Mouse (Mus musculus): Measurements from ENCODE around the gene Vmn1r227. TPM values are rescaled to one million over a fixed set of nuclear protein-coding genes. Genes with fewer than 3 reads are reported as not detected.

Gene Vmn1r227
- not detected in 2 replicates for polyA plus RNA-seq (2021; fragmentation: Nextera tagmentation)
- long read RNA-seq, experiment 1 = 0 reads
- long read RNA-seq, experiment 2 = 0 reads

GRCm38 (mm10) chr17:20729543-20729942 is at the start of gene Vmn1r227:
Gene Vmn1r227 (plus strand): TSS chr17:20729843.

GRCm38 (mm10) chr17:20682543-20682942 is 47.1 kb upstream of the Vmn1r227 start, which contains the start of gene Vmn1r226:
Gene Vmn1r226 (plus strand): TSS chr17:20682843.

GRCm38 (mm10) chr17:20786057-20786456 is 56.4 kb downstream of the Vmn1r227 start, which contains the start of gene Vmn1r228:
Gene Vmn1r228 (minus strand): TSS chr17:20786157.

Other genes starting within 250 kb of the Vmn1r227 start
- gene Vmn2r108, start 248.5 kb upstream of the Vmn1r227 start, polyA plus RNA-seq (2021; fragmentation: Nextera tagmentation) = not detected in 2 replicates
- gene Vmn1r225, start 231.7 kb upstream of the Vmn1r227 start, polyA plus RNA-seq (2021; fragmentation: Nextera tagmentation) = not detected in 2 replicates
- not detected in 2 replicates for gene Vmn2r109, start 165.1 kb upstream of the Vmn1r227 start, polyA plus RNA-seq (2021; fragmentation: Nextera tagmentation)
- gene Vmn2r110, start 133.4 kb upstream of the Vmn1r227 start, polyA plus RNA-seq (2021; fragmentation: Nextera tagmentation) = not detected in 2 replicates
- not detected in 2 replicates for gene Fpr-rs3, start 105.0 kb upstream of the Vmn1r227 start, polyA plus RNA-seq (2021; fragmentation: Nextera tagmentation)
- gene Vmn1r226, start 47.0 kb upstream of the Vmn1r227 start, polyA plus RNA-seq (2021; fragmentation: Nextera tagmentation) = not detected in 2 replicates
- not detected in 2 replicates for gene Vmn1r228, start 56.3 kb downstream of the Vmn1r227 start, polyA plus RNA-seq (2021; fragmentation: Nextera tagmentation)
- gene Vmn1r229, start 81.7 kb downstream of the Vmn1r227 start, polyA plus RNA-seq (2021; fragmentation: Nextera tagmentation) = not detected in 2 replicates
- gene Vmn1r230, start 110.6 kb downstream of the Vmn1r227 start, polyA plus RNA-seq (2021; fragmentation: Nextera tagmentation) = not detected in 2 replicates
- not detected in 2 replicates for gene Vmn1r231, start 175.2 kb downstream of the Vmn1r227 start, polyA plus RNA-seq (2021; fragmentation: Nextera tagmentation)
- not detected in 2 replicates for gene Vmn1r232, start 189.9 kb downstream of the Vmn1r227 start, polyA plus RNA-seq (2021; fragmentation: Nextera tagmentation)
- 853 and 927 TPM in 2 replicates for gene Ppp2r1a, start 215.5 kb downstream of the Vmn1r227 start, polyA plus RNA-seq (2021; fragmentation: Nextera tagmentation)

Data from layer of hippocampus, adult 6 months (tissue).